Mouse (Mus musculus): Measurements from ENCODE around the gene Ufl1. TPM values are rescaled to one million over a fixed set of nuclear protein-coding genes. Genes with fewer than 3 reads are reported as not detected.
"Not testable (repeated sequence)": the region's sequence is repeated elsewhere in the genome, so short reads cannot be mapped to it uniquely, and the experiment has no call there.

The Ufl1 gene
- polyA plus RNA-seq, 1 experiment from 2014 or later, result 42.9 TPM

- H3K4me2 ChIP-seq (ENCODE audit: low read depth, low read length), result no peak overlapping the region
- WGBS, result 85% methylated on average over 7 of the region's 7 CpGs
- H3K4me3 ChIP-seq (replicated peaks; ENCODE audit: low read length), result no peak overlapping the region
- no peaks in the 10 kb centered on the region for H3K27me3 ChIP-seq (ENCODE audit: control insufficient read depth, insufficient read depth, low read length)
- H3K4me1 ChIP-seq (ENCODE audit: control insufficient read depth, insufficient read depth, low read length), result no peaks in the 10 kb centered on the region
- no peak overlapping the region for H3K9ac ChIP-seq (ENCODE audit: low read length)
- peaks cover 27% of the 10 kb centered on the region for H3K36me3 ChIP-seq (ENCODE audit: control insufficient read depth, insufficient read depth, low read length)
- ATAC-seq (ENCODE audit: insufficient read depth, low FRiP score), result no peak
- H3K27ac ChIP-seq (ENCODE audit: low read length), result no peak overlapping the region
- no peaks in the 10 kb centered on the region for H3K9me3 ChIP-seq (replicated peaks; ENCODE audit: control insufficient read depth, low read length)
Measured at GRCm38 (mm10) chr4:25257822-25258398, 23.7 kb downstream of the Ufl1 start.

GRCm38 (mm10) chr4:25242776-25243175, 38.8 kb downstream of the Ufl1 start, which contains the start of gene Fhl5:
Gene Fhl5 (minus strand): TSS chr4:25242876.
- Histone ChIP-seq H3K9ac (ENCODE audit: low read length) (no peak within 1 kb of the TSS), H3K27ac (ENCODE audit: low read length) (no peak within 1 kb of the TSS), H3K36me3 (ENCODE audit: control insufficient read depth, insufficient read depth, low read length) (no peaks in the 10 kb centered on the region), H3K9me3 (replicated peaks; ENCODE audit: control insufficient read depth, low read length) (no peaks in the 10 kb centered on the region), H3K27me3 (ENCODE audit: control insufficient read depth, insufficient read depth, low read length) (no peaks in the 10 kb centered on the region), H3K4me2 (ENCODE audit: low read depth, low read length) (no peak within 1 kb of the TSS), H3K4me3 (replicated peaks; ENCODE audit: low read length) (no peak within 1 kb of the TSS), H3K4me1 (ENCODE audit: control insufficient read depth, insufficient read depth, low read length) (no peaks in the 10 kb centered on the region)
- 73% methylated on average over 3 of the region's 3 CpGs for WGBS
- no peak for ATAC-seq (ENCODE audit: insufficient read depth, low FRiP score)

- not testable (repeated sequence) for H3K27ac ChIP-seq (ENCODE audit: low read length); H3K36me3 ChIP-seq (ENCODE audit: control insufficient read depth, insufficient read depth, low read length); H3K4me1 ChIP-seq (ENCODE audit: control insufficient read depth, insufficient read depth, low read length); H3K9me3 ChIP-seq (replicated peaks; ENCODE audit: control insufficient read depth, low read length); H3K27me3 ChIP-seq (ENCODE audit: control insufficient read depth, insufficient read depth, low read length); H3K4me2 ChIP-seq (ENCODE audit: low read depth, low read length); ATAC-seq (ENCODE audit: insufficient read depth, low FRiP score); H3K4me3 ChIP-seq (replicated peaks; ENCODE audit: low read length); H3K9ac ChIP-seq (ENCODE audit: low read length)
- 90% methylated on average over 1 of the region's 1 CpGs for WGBS
Measured at GRCm38 (mm10) chr4:25235663-25236062, 46.0 kb downstream of the Ufl1 start.

- H3K27me3 ChIP-seq (ENCODE audit: control insufficient read depth, insufficient read depth, low read length); H3K9ac ChIP-seq (ENCODE audit: low read length); H3K9me3 ChIP-seq (replicated peaks; ENCODE audit: control insufficient read depth, low read length); ATAC-seq (ENCODE audit: insufficient read depth, low FRiP score); H3K27ac ChIP-seq (ENCODE audit: low read length); H3K36me3 ChIP-seq (ENCODE audit: control insufficient read depth, insufficient read depth, low read length); H3K4me2 ChIP-seq (ENCODE audit: low read depth, low read length); H3K4me1 ChIP-seq (ENCODE audit: control insufficient read depth, insufficient read depth, low read length); H3K4me3 ChIP-seq (replicated peaks; ENCODE audit: low read length): not testable (repeated sequence)
- WGBS, result 90% methylated on average over 1 of the region's 1 CpGs
Measured at GRCm38 (mm10) chr4:25233767-25234166, 47.9 kb downstream of the Ufl1 start.

GRCm38 (mm10) chr4:25232546-25232945, 49.1 kb downstream of the Ufl1 start:
- no peak overlapping the region for H3K4me3 ChIP-seq (replicated peaks; ENCODE audit: low read length)
- no peaks in the 10 kb centered on the region for H3K36me3 ChIP-seq (ENCODE audit: control insufficient read depth, insufficient read depth, low read length)
- no peaks in the 10 kb centered on the region for H3K4me1 ChIP-seq (ENCODE audit: control insufficient read depth, insufficient read depth, low read length)
- no peaks in the 10 kb centered on the region for H3K27me3 ChIP-seq (ENCODE audit: control insufficient read depth, insufficient read depth, low read length)
- H3K4me2 ChIP-seq (ENCODE audit: low read depth, low read length), result no peak overlapping the region
- H3K9me3 ChIP-seq (replicated peaks; ENCODE audit: control insufficient read depth, low read length), result no peaks in the 10 kb centered on the region
- WGBS, result 91% methylated on average over 3 of the region's 3 CpGs
- H3K9ac ChIP-seq (ENCODE audit: low read length), result no peak overlapping the region
- ATAC-seq (ENCODE audit: insufficient read depth, low FRiP score), result no peak
- no peak overlapping the region for H3K27ac ChIP-seq (ENCODE audit: low read length)

GRCm38 (mm10) chr4:25227527-25227926, 54.1 kb downstream of the Ufl1 start:
- H3K9me3 ChIP-seq (replicated peaks; ENCODE audit: control insufficient read depth, low read length), result no peaks in the 10 kb centered on the region
- H3K4me3 ChIP-seq (replicated peaks; ENCODE audit: low read length), result no peak overlapping the region
- no peak overlapping the region for H3K27ac ChIP-seq (ENCODE audit: low read length)
- H3K4me1 ChIP-seq (ENCODE audit: control insufficient read depth, insufficient read depth, low read length), result no peaks in the 10 kb centered on the region
- no peaks in the 10 kb centered on the region for H3K27me3 ChIP-seq (ENCODE audit: control insufficient read depth, insufficient read depth, low read length)
- H3K4me2 ChIP-seq (ENCODE audit: low read depth, low read length), result no peak overlapping the region
- ATAC-seq (ENCODE audit: insufficient read depth, low FRiP score), result no peak
- H3K9ac ChIP-seq (ENCODE audit: low read length), result no peak overlapping the region
- H3K36me3 ChIP-seq (ENCODE audit: control insufficient read depth, insufficient read depth, low read length), result no peaks in the 10 kb centered on the region
- 20% methylated on average over 1 of the region's 1 CpGs for WGBS

- Histone ChIP-seq H3K36me3 (ENCODE audit: control insufficient read depth, insufficient read depth, low read length) (no peaks in the 10 kb centered on the region), H3K27me3 (ENCODE audit: control insufficient read depth, insufficient read depth, low read length) (no peaks in the 10 kb centered on the region), H3K9me3 (replicated peaks; ENCODE audit: control insufficient read depth, low read length) (no peaks in the 10 kb centered on the region), H3K4me3 (replicated peaks; ENCODE audit: low read length) (no peak overlapping the region), H3K9ac (ENCODE audit: low read length) (no peak overlapping the region), H3K4me2 (ENCODE audit: low read depth, low read length) (no peak overlapping the region), H3K27ac (ENCODE audit: low read length) (no peak overlapping the region), H3K4me1 (ENCODE audit: control insufficient read depth, insufficient read depth, low read length) (no peaks in the 10 kb centered on the region)
- no peak for ATAC-seq (ENCODE audit: insufficient read depth, low FRiP score)
Measured at GRCm38 (mm10) chr4:25221927-25222326, 59.7 kb downstream of the Ufl1 start.

GRCm38 (mm10) chr4:25213451-25213850, 68.2 kb downstream of the Ufl1 start:
- no peaks in the 10 kb centered on the region for H3K9me3 ChIP-seq (replicated peaks; ENCODE audit: control insufficient read depth, low read length)
- no peaks in the 10 kb centered on the region for H3K4me1 ChIP-seq (ENCODE audit: control insufficient read depth, insufficient read depth, low read length)
- ATAC-seq (ENCODE audit: insufficient read depth, low FRiP score), result no peak
- no peak overlapping the region for H3K27ac ChIP-seq (ENCODE audit: low read length)
- H3K36me3 ChIP-seq (ENCODE audit: control insufficient read depth, insufficient read depth, low read length), result no peaks in the 10 kb centered on the region
- no peak overlapping the region for H3K9ac ChIP-seq (ENCODE audit: low read length)
- H3K27me3 ChIP-seq (ENCODE audit: control insufficient read depth, insufficient read depth, low read length), result no peaks in the 10 kb centered on the region
- 57% methylated on average over 5 of the region's 5 CpGs for WGBS
- no peak overlapping the region for H3K4me3 ChIP-seq (replicated peaks; ENCODE audit: low read length)
- no peak overlapping the region for H3K4me2 ChIP-seq (ENCODE audit: low read depth, low read length)

- no peak for ATAC-seq (ENCODE audit: insufficient read depth, low FRiP score)
- WGBS, result 87% methylated on average over 4 of the region's 4 CpGs
Measured at GRCm38 (mm10) chr4:25206166-25206565, 75.5 kb downstream of the Ufl1 start.

More at GRCm38 (mm10) chr4:25206166-25206565, 75.5 kb downstream of the Ufl1 start:
- Histone ChIP-seq H3K9me3 (replicated peaks; ENCODE audit: control insufficient read depth, low read length) (no peaks in the 10 kb centered on the region), H3K4me2 (ENCODE audit: low read depth, low read length) (no peak overlapping the region), H3K27ac (ENCODE audit: low read length) (no peak overlapping the region), H3K4me1 (ENCODE audit: control insufficient read depth, insufficient read depth, low read length) (no peaks in the 10 kb centered on the region), H3K9ac (ENCODE audit: low read length) (no peak overlapping the region), H3K27me3 (ENCODE audit: control insufficient read depth, insufficient read depth, low read length) (no peaks in the 10 kb centered on the region), H3K4me3 (replicated peaks; ENCODE audit: low read length) (no peak overlapping the region), H3K36me3 (ENCODE audit: control insufficient read depth, insufficient read depth, low read length) (no peaks in the 10 kb centered on the region)

Data from stomach, embryonic 16.5 days (tissue).